Mouse (Mus musculus) embryonic facial prominence, embryonic 14.5 days (tissue): ENCODE results near the gene Cox17. TPM values are rescaled to one million over a fixed set of nuclear protein-coding genes. Genes with fewer than 3 reads are reported as not detected.

Experiments used
- ATAC-seq: fragments of 200-750 bp; cut with Nextera tagmentation; 2 replicates; pipeline ENCODE4 v1.8.0; 2017; ENCODE audit warnings: low read depth, moderate number of reproducible peaks, moderate TSS enrichment
- DNase-seq: peaks from one replicate; pipeline ENCODE4 v3.0.0-alpha.2; 2015; ENCODE audit warnings: low spot score
- H3K27ac ChIP-seq: fragments of 300-500 bp; sonication (generic); replicated peaks from 2 replicates; pipeline ENCODE4 v1.5.1; 2014; ENCODE audit warnings: low read depth, mild to moderate bottlenecking, low read length, moderate library complexity
- H3K27me3 ChIP-seq: fragments of 300-500 bp; sonication (generic); replicated peaks from 2 replicates; pipeline ENCODE4 v1.6.1; 2014; ENCODE audit warnings: low read length; ENCODE audit not compliant: control insufficient read depth, insufficient read depth
- H3K36me3 ChIP-seq: fragments of 300-500 bp; sonication (generic); 2 replicates; pipeline ENCODE4 v1.6.1; 2014; ENCODE audit warnings: low read length, mixed read lengths; ENCODE audit not compliant: control insufficient read depth, insufficient read depth
- H3K4me1 ChIP-seq: fragments of 300-500 bp; sonication (generic); 2 replicates; pipeline ENCODE4 v1.6.1; 2014; ENCODE audit warnings: antibody characterized with exemption, low read length; ENCODE audit not compliant: control insufficient read depth, insufficient read depth
- H3K4me2 ChIP-seq: fragments of 300-500 bp; sonication (generic); 2 replicates; pipeline ENCODE4 v1.6.1; 2014; ENCODE audit warnings: low read depth, mild to moderate bottlenecking, low read length, moderate library complexity, mixed read lengths
- H3K4me3 ChIP-seq: fragments of 300-500 bp; sonication (generic); 2 replicates; pipeline ENCODE4 v1.5.1; 2014; ENCODE audit warnings: low read depth, mild to moderate bottlenecking, low read length
- H3K9ac ChIP-seq: fragments of 300-500 bp; sonication (generic); 2 replicates; pipeline ENCODE4 v1.6.1; 2014; ENCODE audit warnings: low read depth, mild to moderate bottlenecking, low read length, moderate library complexity, mixed read lengths
- H3K9me3 ChIP-seq: fragments of 300-500 bp; sonication (generic); 2 replicates; pipeline ENCODE4 v1.6.1; 2016; ENCODE audit warnings: low read length; ENCODE audit not compliant: control insufficient read depth
- WGBS: fragments of 180-500 bp; shearing (Covaris S2); extraction: QIAGEN DNeasy Blood & Tissue Kit; methylation state at CpG from one replicate; pipeline ENCODE4 v1.1.7; 2014; 5-methylcytosine and 5-hydroxymethylcytosine counted together
- polyA plus RNA-seq: library from polyadenylated mRNA; unstranded; fragments of >200 nt; fragmentation: Nextera tagmentation; extraction: Ambion mirVana; gene quantifications from 2 replicates; pipeline ENCODE4 v1.2.1, GENCODE M21; 2014

Gene Cox17
- polyA plus RNA-seq, 1 experiment from 2014 or later, result 168 TPM

DNA sequence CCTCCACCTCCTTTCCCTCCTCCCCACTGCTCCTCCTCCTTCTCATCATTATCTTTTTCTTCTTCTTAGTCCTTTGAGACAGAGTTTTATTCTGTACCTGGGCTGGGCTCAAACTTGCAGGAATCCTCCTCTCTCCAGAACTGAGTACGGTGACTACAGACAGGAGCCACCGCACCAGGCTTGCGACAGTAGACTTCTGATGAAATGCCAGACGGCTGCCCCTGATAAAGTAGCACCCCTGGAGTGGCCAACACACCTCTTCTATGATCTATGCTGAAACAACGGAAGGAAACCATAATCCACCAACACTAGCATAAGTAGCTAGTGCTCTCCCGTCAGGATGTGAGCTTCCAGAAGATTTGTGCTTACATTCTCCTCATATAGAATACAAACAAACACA, 40.6 kb downstream of the Cox17 start:
- Histone ChIP-seq H3K9ac (no peak overlapping the region), H3K9me3 (no peaks in the 10 kb centered on the region), H3K4me2 (no peak overlapping the region), H3K4me3 (no peak overlapping the region), H3K27me3 (no peaks in the 10 kb centered on the region), H3K4me1 (no peaks in the 10 kb centered on the region), H3K27ac (no peak overlapping the region), H3K36me3 (no peaks in the 10 kb centered on the region)
- ATAC-seq (no peak), DNase-seq (no peak)
- 90% methylated on average over 6 of the region's 6 CpGs for WGBS

- no peak overlapping the region for H3K4me3 ChIP-seq
- no peaks in the 10 kb centered on the region for H3K27me3 ChIP-seq
- DNase-seq (no peak), ATAC-seq (no peak)
- no peaks in the 10 kb centered on the region for H3K9me3 ChIP-seq
- no peak overlapping the region for H3K9ac ChIP-seq
- H3K36me3 ChIP-seq, result no peaks in the 10 kb centered on the region
- no peaks in the 10 kb centered on the region for H3K4me1 ChIP-seq
- H3K4me2 ChIP-seq, result no peak overlapping the region
- whole genome bisulfite sequencing, result 75% methylated on average over 6 of the region's 6 CpGs
- H3K27ac ChIP-seq, result no peak overlapping the region
Measured at GRCm38 (mm10) chr16:38388757-38389156, 42.0 kb downstream of the Cox17 start.

GRCm38 (mm10) chr16:38389284-38389893, 42.6 kb downstream of the Cox17 start:
- Histone ChIP-seq H3K4me1 (no peaks in the 10 kb centered on the region), H3K9me3 (no peaks in the 10 kb centered on the region), H3K4me3 (no peak overlapping the region), H3K36me3 (no peaks in the 10 kb centered on the region), H3K9ac (no peak overlapping the region), H3K4me2 (no peak overlapping the region), H3K27ac (no peak overlapping the region), H3K27me3 (no peaks in the 10 kb centered on the region)
- 75% methylated on average over 8 of the region's 8 CpGs for WGBS
- no peak for DNase-seq
- ATAC-seq, result no peak

- Histone ChIP-seq H3K36me3 (no peaks in the 10 kb centered on the region), H3K27ac (no peak overlapping the region), H3K4me2 (no peak overlapping the region), H3K4me3 (no peak overlapping the region), H3K27me3 (no peaks in the 10 kb centered on the region), H3K4me1 (0 out of 2 replicates have a peak, but pooled peaks cover 6% of the 10 kb centered on the region), H3K9ac (no peak overlapping the region), H3K9me3 (no peaks in the 10 kb centered on the region)
- ATAC-seq (no peak), DNase-seq (no peak)
- 88% methylated on average over 7 of the region's 7 CpGs for WGBS
Measured at GRCm38 (mm10) chr16:38390322-38390721, 43.5 kb downstream of the Cox17 start.

DNA sequence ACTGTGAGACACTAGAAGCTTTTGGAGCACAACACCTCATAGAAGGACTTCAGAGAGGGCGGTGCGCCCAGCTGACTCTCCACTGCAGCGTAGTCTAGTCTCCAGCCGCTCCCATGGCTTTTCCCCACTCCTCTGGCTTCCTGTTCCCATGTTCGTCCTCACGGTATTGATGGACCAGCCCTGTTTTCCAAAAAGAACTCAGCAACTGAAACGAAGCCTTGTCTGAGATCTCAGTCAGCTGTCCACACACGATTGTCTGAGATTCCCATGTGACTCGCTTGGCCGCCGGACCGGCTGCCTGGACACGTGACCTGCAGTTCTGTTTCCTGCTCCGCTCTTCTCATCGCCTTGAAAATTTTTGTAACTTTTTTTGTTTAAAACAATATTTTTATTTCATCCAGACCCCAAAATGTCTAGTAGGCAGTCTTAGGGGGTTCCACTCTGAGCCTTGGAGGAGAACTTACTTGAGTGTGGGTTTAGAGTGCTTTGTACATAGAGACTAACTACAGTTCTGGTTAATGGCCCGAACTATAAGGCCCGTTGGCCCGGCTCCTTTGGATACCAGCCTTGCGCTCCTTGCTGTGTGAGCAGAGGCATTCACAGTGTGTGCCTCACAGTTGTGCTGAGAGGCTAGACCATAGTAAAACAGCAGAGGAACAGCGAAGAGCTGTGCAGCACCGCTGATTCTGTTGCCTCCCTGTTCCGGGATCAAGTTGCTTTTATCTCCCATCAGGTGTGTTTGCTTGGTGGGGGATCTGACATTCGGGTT, 45.5 kb downstream of the Cox17 start:
- peak; percentile 38; the same call in 1 of the 2 replicates for ATAC-seq
- 75% methylated on average over 23 of the region's 23 CpGs for WGBS
- H3K4me2 ChIP-seq, result peak overlapping the region; percentile 7; the same call in 1 of the 2 replicates
- no peaks in the 10 kb centered on the region for H3K36me3 ChIP-seq
- H3K4me3 ChIP-seq, result no peak overlapping the region
- DNase-seq, result peak; percentile 48
- no peaks in the 10 kb centered on the region for H3K9me3 ChIP-seq
- H3K27me3 ChIP-seq, result no peaks in the 10 kb centered on the region
- peaks cover 19% of the 10 kb centered on the region; the same call in 1 of the 2 replicates for H3K4me1 ChIP-seq
- no peak overlapping the region for H3K9ac ChIP-seq
- no peak overlapping the region; the same call in 1 of the 2 replicates for H3K27ac ChIP-seq

GRCm38 (mm10) chr16:38394191-38394618, 47.4 kb downstream of the Cox17 start:
- no peak for DNase-seq
- H3K4me1 ChIP-seq, result peaks cover 19% of the 10 kb centered on the region; the same call in 1 of the 2 replicates
- no peak overlapping the region for H3K4me3 ChIP-seq
- no peak overlapping the region for H3K4me2 ChIP-seq
- WGBS, result 84% methylated on average over 8 of the region's 8 CpGs
- ATAC-seq, result no peak
- H3K27me3 ChIP-seq, result no peaks in the 10 kb centered on the region
- H3K9me3 ChIP-seq, result no peaks in the 10 kb centered on the region
- H3K9ac ChIP-seq, result no peak overlapping the region
- H3K27ac ChIP-seq, result no peak overlapping the region
- no peaks in the 10 kb centered on the region for H3K36me3 ChIP-seq

GRCm38 (mm10) chr16:38395060-38395730, 48.4 kb downstream of the Cox17 start:
- H3K36me3 ChIP-seq, result no peaks in the 10 kb centered on the region
- H3K4me1 ChIP-seq, result peaks cover 27% of the 10 kb centered on the region
- no peaks in the 10 kb centered on the region for H3K9me3 ChIP-seq
- DNase-seq, result no peak
- H3K27me3 ChIP-seq, result no peaks in the 10 kb centered on the region
- 55% methylated on average over 6 of the region's 6 CpGs for WGBS
- H3K4me2 ChIP-seq, result no peak overlapping the region
- H3K27ac ChIP-seq, result 0 out of 2 replicates have a peak overlapping the region, but pooled peaks have one; percentile 22
- ATAC-seq, result no peak
- no peak overlapping the region for H3K9ac ChIP-seq
- no peak overlapping the region for H3K4me3 ChIP-seq

GRCm38 (mm10) chr16:38396155-38396554, 49.4 kb downstream of the Cox17 start:
- Histone ChIP-seq H3K36me3 (no peaks in the 10 kb centered on the region), H3K4me2 (peak overlapping the region; percentile 40; the same call in 1 of the 2 replicates), H3K27me3 (no peaks in the 10 kb centered on the region), H3K4me3 (no peak overlapping the region), H3K9ac (0 out of 2 replicates have a peak overlapping the region, but pooled peaks have one; percentile 5), H3K9me3 (no peaks in the 10 kb centered on the region), H3K27ac (peak overlapping the region; percentile 22; the same call in 1 of the 2 replicates), H3K4me1 (peaks cover 30% of the 10 kb centered on the region)
- WGBS, result 26% methylated on average over 13 of the region's 13 CpGs
- DNase-seq (peak; percentile 87), ATAC-seq (peak; percentile 63)
